Mouse (Mus musculus): Measurements from ENCODE around the gene Sft2d1. TPM values are rescaled to one million over a fixed set of nuclear protein-coding genes. Genes with fewer than 3 reads are reported as not detected.
A peak's percentile ranks its signal among the peaks of the same experiment; 100 is the strongest.

Sft2d1 gene
- polyA plus RNA-seq, 1 experiment from 2014 or later, result 64.6 TPM

DNA sequence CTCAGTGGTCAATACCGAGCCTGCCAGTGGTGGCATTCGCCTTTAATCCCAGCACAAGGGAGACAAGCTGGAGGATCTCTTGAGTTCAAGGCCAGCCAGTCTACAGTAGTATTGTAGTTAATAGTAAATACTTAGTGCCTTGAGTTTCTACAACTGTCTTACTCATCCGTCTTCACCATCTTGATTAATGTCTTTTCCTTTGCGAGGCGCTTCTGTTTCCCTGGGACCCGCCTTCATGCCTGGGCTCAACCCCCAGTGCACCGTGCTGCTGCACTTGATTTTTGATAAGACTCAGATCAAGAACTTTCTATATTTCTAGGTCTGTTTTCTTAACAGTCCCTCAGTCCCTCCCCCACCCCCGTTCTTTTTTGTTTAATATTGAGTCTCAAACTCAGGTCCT, 25.8 kb upstream of the Sft2d1 start:
- peak overlapping the region; percentile 99 for H3K4me2 ChIP-seq (replicated peaks)
- no peaks in the 10 kb centered on the region for H3K9me3 ChIP-seq
- H3K4me1 ChIP-seq, result 0 out of 2 replicates have a peak, but pooled peaks cover 3% of the 10 kb centered on the region
- no peak overlapping the region; the same call in 1 of the 2 replicates for H3K4me3 ChIP-seq
- H3K36me3 ChIP-seq, result peaks cover 3% of the 10 kb centered on the region; the same call in 1 of the 2 replicates
- 38% methylated on average over 8 of the region's 8 CpGs for WGBS
- H3K27ac ChIP-seq, result no peak overlapping the region
- no peak for ATAC-seq (ENCODE audit: insufficient number of reproducible peaks, insufficient read depth, low FRiP score, low TSS enrichment)
- no peak overlapping the region for H3K9ac ChIP-seq
- H3K27me3 ChIP-seq, result no peaks in the 10 kb centered on the region

DNA sequence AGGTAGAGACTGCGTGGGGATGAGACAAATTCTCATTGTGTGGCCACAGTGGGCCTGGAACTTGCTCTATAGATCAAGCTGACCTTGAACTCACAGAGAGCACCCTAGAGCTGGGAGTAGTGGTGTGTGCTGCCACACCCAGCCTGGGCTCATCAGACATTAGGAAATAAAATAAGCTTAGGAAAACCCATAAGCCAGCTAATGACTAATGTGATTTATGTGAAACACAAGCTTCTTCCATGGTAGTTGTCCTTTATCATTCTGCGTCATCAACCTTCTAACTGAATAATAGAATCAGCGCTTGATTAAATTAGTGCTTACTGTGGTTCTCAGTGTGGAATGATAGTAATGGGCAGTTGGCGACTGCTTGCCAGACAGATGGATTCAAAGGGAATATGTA, 23.9 kb upstream of the Sft2d1 start:
- no peak overlapping the region for H3K4me3 ChIP-seq
- no peak for ATAC-seq (ENCODE audit: insufficient number of reproducible peaks, insufficient read depth, low FRiP score, low TSS enrichment)
- H3K9me3 ChIP-seq, result no peaks in the 10 kb centered on the region
- no peak overlapping the region for H3K4me2 ChIP-seq (replicated peaks)
- 85% methylated on average over 4 of the region's 4 CpGs for WGBS
- no peak overlapping the region for H3K27ac ChIP-seq
- H3K4me1 ChIP-seq, result 0 out of 2 replicates have a peak, but pooled peaks cover 3% of the 10 kb centered on the region
- H3K36me3 ChIP-seq, result peaks cover 3% of the 10 kb centered on the region; the same call in 1 of the 2 replicates
- no peak overlapping the region for H3K9ac ChIP-seq
- H3K27me3 ChIP-seq, result no peaks in the 10 kb centered on the region

DNA sequence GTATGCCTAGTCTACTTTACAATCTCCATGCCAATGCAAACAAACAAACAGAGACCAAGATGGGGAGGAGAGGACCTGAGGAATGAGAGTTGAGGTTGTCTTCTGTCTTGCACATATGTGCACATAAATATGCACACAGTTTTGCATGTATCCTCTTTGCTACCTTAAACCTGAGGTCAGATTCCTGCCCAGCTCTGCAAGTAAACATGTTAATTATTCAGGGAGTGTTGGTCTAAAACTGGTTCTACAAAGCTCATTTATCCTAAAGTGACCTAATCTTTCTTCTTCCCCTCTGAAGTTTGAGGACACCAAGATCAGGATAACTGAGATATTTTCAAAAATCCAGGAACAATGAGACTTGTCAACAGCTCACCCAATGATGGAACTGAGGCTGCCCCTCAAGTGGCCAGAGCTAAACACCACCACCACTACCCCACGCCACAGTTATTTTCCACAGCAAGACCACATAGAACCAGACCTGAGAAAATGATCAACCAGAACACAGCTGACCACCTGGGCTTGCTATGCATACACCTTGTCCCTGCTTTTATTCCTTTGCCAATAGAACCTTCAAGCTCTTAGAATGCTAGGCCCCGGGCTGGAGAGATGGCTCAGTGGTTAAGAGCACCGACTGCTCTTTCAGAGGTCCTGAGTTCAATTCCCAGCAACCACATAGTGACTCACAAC, 20.8 kb upstream of the Sft2d1 start:
- no peak overlapping the region for H3K27ac ChIP-seq
- no peak overlapping the region for H3K4me3 ChIP-seq
- H3K9me3 ChIP-seq, result no peaks in the 10 kb centered on the region
- H3K27me3 ChIP-seq, result no peaks in the 10 kb centered on the region
- H3K9ac ChIP-seq, result no peak overlapping the region
- no peaks in the 10 kb centered on the region for H3K4me1 ChIP-seq
- peaks cover 3% of the 10 kb centered on the region; the same call in 1 of the 2 replicates for H3K36me3 ChIP-seq
- WGBS, result 90% methylated on average over 3 of the region's 3 CpGs
- ATAC-seq (ENCODE audit: insufficient number of reproducible peaks, insufficient read depth, low FRiP score, low TSS enrichment), result no peak
- H3K4me2 ChIP-seq (replicated peaks), result no peak overlapping the region

DNA sequence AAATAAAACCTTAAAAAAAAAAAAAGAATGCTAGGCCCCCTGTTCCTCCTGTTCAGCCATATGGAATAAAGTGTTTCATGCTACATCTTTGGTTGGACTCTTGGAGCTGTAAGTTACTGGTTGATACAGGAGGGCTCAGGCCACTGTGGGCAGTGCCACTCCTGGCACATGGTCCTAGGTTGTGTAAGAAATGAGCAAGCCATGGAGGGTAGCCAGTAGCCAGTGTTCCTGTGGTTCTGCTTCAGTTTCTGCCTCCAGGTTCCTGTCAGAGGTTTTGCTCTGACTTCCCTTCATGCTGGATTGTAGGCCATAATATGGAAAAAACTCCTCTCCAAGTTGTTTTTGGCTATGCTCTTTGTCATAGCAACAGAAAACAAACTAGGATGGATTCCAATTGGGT, 20.2 kb upstream of the Sft2d1 start:
- no peak overlapping the region for H3K4me3 ChIP-seq
- H3K9ac ChIP-seq, result no peak overlapping the region
- H3K9me3 ChIP-seq, result no peaks in the 10 kb centered on the region
- no peaks in the 10 kb centered on the region for H3K27me3 ChIP-seq
- peaks cover 3% of the 10 kb centered on the region; the same call in 1 of the 2 replicates for H3K36me3 ChIP-seq
- H3K4me2 ChIP-seq (replicated peaks), result no peak overlapping the region
- no peak for ATAC-seq (ENCODE audit: insufficient number of reproducible peaks, insufficient read depth, low FRiP score, low TSS enrichment)
- H3K27ac ChIP-seq, result no peak overlapping the region
- H3K4me1 ChIP-seq, result no peaks in the 10 kb centered on the region

DNA sequence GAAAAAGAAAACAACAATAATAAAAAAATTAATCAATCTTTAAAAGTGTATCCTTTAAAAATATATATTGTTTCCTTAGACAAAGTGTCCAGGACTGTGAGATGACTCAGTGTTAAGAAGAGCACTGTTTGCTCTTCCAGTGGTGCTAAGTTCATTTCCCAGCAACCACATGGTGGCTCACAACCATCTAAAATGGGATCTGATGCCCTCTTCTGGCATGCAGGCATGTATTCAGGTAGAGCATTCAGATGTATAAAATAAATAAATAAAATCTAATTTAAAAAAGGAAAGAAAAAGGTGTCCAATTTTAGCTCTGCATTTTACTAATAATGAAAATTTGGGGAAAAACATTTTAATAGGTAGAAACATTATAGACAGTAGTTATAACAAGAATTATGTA, 15.1 kb upstream of the Sft2d1 start:
- Histone ChIP-seq H3K27me3 (no peaks in the 10 kb centered on the region), H3K27ac (no peak overlapping the region), H3K4me1 (no peaks in the 10 kb centered on the region), H3K9ac (no peak overlapping the region), H3K9me3 (no peaks in the 10 kb centered on the region), H3K36me3 (no peaks in the 10 kb centered on the region), H3K4me3 (no peak overlapping the region), H3K4me2 (replicated peaks) (no peak overlapping the region)
- ATAC-seq (ENCODE audit: insufficient number of reproducible peaks, insufficient read depth, low FRiP score, low TSS enrichment), result no peak

DNA sequence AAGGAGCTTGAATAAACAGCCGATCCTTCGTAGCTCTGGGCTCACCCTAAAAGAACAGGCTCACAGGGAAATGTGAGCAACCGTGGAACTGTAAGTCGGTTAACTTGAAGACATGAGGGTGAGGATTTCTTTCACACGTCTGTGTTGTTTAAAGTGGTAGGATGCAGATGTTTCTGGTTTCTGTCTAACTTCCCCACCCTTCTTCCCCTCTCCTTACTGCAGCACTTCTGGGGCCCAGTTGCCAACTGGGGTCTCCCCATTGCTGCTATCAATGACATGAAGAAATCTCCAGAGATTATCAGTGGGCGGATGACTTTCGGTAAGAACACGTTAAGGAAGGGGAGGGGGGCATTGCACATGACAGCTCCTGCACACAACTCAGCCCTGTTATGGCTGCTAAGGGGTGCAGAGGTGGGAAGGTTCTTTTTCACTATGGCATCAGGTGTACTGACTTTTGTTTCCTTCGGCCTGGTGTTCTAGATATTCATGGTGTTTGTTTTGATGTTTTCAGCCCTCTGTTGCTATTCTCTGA, 14.5 kb upstream of the Sft2d1 start:
- Histone ChIP-seq H3K27ac (no peak overlapping the region), H3K4me2 (replicated peaks) (no peak overlapping the region), H3K9me3 (no peaks in the 10 kb centered on the region), H3K27me3 (no peaks in the 10 kb centered on the region), H3K4me3 (no peak overlapping the region), H3K36me3 (no peaks in the 10 kb centered on the region), H3K9ac (no peak overlapping the region), H3K4me1 (no peaks in the 10 kb centered on the region)
- WGBS, result 79% methylated on average over 9 of the region's 9 CpGs
- no peak for ATAC-seq (ENCODE audit: insufficient number of reproducible peaks, insufficient read depth, low FRiP score, low TSS enrichment)

DNA sequence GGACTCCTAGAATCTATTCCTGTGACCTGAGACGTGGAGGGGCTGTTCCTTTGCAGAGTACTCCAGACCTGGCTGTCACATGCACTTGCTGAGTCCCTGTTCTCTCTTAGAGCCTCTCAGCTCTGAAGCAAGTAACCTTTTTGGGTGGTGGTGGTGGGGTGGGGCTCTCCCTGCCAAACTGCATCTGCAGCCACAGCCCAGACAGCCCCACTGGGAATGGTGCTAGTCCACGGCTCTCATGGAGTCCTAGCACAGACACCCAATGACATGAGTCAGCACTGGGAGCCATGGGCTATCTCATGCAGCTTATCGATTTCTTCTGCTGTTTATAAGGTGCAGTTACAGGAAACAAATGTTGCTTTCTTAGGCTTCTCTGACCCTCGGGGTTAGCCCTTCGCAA, 13.2 kb upstream of the Sft2d1 start:
- 84% methylated on average over 5 of the region's 5 CpGs for WGBS
- H3K9ac ChIP-seq, result no peak overlapping the region
- H3K27me3 ChIP-seq, result no peaks in the 10 kb centered on the region
- H3K4me2 ChIP-seq (replicated peaks), result no peak overlapping the region
- no peaks in the 10 kb centered on the region for H3K36me3 ChIP-seq
- H3K9me3 ChIP-seq, result no peaks in the 10 kb centered on the region
- H3K4me3 ChIP-seq, result no peak overlapping the region
- H3K4me1 ChIP-seq, result no peaks in the 10 kb centered on the region
- H3K27ac ChIP-seq, result no peak overlapping the region
- ATAC-seq (ENCODE audit: insufficient number of reproducible peaks, insufficient read depth, low FRiP score, low TSS enrichment), result no peak

DNA sequence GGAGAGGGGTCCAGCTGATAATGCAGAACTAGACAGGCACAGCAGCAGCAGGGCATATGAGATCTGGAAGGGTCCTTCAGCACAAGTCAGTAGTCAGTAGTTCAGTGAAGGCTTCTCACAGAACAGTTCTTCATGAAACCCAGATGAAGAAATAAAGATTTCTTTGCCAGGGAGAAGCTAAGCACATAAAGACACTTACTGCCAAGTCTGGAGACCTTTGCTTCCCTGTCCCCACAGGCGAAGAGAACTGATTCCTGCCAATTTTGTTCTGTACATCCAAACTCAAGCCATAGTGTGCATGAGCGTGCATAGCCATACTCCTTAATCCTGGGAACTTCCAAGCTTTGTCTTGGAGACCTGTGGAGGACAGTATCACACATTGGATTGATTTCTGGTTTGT, 12.6 kb upstream of the Sft2d1 start:
- WGBS, result 92% methylated on average over 2 of the region's 2 CpGs
- Histone ChIP-seq H3K27ac (no peak overlapping the region), H3K4me3 (no peak overlapping the region), H3K4me1 (no peaks in the 10 kb centered on the region), H3K36me3 (no peaks in the 10 kb centered on the region), H3K27me3 (no peaks in the 10 kb centered on the region), H3K9me3 (no peaks in the 10 kb centered on the region), H3K9ac (no peak overlapping the region), H3K4me2 (replicated peaks) (no peak overlapping the region)
- no peak for ATAC-seq (ENCODE audit: insufficient number of reproducible peaks, insufficient read depth, low FRiP score, low TSS enrichment)

DNA sequence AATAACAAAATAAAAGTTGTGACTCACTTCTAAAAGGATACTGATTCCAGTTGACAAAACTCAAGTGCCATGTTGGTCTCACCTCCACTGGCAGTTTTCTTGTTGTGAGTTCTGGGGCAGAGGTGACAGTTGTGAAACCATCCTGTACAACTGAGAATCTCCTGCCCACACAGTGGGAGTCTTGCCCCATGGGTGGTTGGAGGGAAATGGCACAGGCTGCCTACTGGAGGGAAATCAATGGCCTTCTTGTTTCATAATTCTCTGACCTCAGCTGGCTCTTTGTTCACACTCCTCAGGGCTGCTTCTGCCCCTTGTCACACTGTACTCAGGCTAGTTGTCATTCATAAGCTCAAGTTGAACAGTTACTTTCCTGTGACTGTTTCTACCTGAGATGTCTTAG, 11.4 kb upstream of the Sft2d1 start:
- H3K9me3 ChIP-seq, result no peaks in the 10 kb centered on the region

DNA sequence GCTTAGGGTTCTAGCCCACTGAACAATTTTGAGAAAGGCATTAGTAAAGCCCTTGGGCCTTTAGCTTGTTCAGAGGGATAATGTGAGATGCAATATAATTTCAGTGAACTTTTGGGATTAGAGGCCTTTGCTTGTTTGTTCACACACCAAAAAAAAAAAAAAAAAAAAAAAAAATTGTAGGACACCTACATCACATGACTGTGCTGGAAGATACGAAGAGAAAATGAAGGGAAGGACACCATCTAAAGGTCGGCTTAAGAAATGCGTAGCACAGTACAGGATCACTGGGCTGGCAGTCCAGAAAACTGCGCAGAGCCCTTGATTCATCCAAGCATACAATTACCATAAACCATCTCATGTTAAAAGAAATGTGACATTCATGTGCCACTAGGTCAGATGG, 9.4 kb upstream of the Sft2d1 start:
- ATAC-seq (ENCODE audit: insufficient number of reproducible peaks, insufficient read depth, low FRiP score, low TSS enrichment), result no peak
- Histone ChIP-seq H3K27me3 (no peaks in the 10 kb centered on the region), H3K4me3 (no peak overlapping the region), H3K36me3 (no peaks in the 10 kb centered on the region), H3K4me1 (no peaks in the 10 kb centered on the region), H3K4me2 (replicated peaks) (no peak overlapping the region), H3K9ac (no peak overlapping the region), H3K27ac (no peak overlapping the region), H3K9me3 (no peaks in the 10 kb centered on the region)
- 74% methylated on average over 4 of the region's 4 CpGs for WGBS

More for the DNA sequence above, 11.4 kb upstream of the Sft2d1 start:
- H3K4me3 ChIP-seq, result no peak overlapping the region
- H3K27me3 ChIP-seq, result no peaks in the 10 kb centered on the region
- H3K27ac ChIP-seq, result no peak overlapping the region
- H3K36me3 ChIP-seq, result no peaks in the 10 kb centered on the region
- no peak overlapping the region for H3K9ac ChIP-seq
- H3K4me1 ChIP-seq, result no peaks in the 10 kb centered on the region
- no peak overlapping the region for H3K4me2 ChIP-seq (replicated peaks)
- no peak for ATAC-seq (ENCODE audit: insufficient number of reproducible peaks, insufficient read depth, low FRiP score, low TSS enrichment)

DNA sequence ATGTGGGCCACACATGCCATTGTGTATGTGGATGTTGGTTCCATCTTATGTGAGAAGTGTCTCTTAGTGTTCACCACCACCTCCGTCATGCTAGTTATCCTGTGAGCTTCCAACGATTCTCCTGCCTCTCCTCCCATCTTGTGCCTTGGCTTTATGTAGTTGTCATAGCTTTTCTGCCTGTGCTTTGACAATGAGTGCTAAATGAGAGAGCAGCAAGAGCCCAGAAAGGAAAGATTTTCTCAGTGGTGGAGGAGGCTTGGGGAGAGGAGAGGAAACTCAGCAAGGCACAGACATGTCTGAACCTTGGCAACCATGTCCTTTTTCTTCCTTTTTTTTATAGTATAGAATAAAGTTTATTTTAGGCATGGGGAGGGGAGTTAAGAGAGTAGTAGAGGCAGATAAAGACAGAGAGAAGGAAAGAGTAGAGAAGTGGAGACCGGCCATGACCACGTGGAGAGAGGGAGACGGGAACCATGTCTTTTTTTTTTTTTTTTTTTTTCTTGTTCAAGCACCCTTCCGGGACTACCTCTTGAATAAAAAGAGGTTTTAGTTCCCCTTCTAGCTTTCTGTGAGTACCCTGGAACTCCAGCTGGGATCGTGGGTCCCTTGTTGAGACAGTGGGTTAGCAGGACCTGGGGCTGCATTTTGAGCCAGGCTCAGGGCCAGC, 8.0 kb upstream of the Sft2d1 start:
- H3K9ac ChIP-seq, result no peak overlapping the region
- no peaks in the 10 kb centered on the region for H3K9me3 ChIP-seq
- H3K27me3 ChIP-seq, result no peaks in the 10 kb centered on the region
- no peak for ATAC-seq (ENCODE audit: insufficient number of reproducible peaks, insufficient read depth, low FRiP score, low TSS enrichment)
- no peaks in the 10 kb centered on the region for H3K36me3 ChIP-seq
- H3K4me1 ChIP-seq, result no peaks in the 10 kb centered on the region
- no peak overlapping the region for H3K27ac ChIP-seq
- no peak overlapping the region for H3K4me2 ChIP-seq (replicated peaks)
- WGBS, result 80% methylated on average over 7 of the region's 7 CpGs
- no peak overlapping the region for H3K4me3 ChIP-seq

DNA sequence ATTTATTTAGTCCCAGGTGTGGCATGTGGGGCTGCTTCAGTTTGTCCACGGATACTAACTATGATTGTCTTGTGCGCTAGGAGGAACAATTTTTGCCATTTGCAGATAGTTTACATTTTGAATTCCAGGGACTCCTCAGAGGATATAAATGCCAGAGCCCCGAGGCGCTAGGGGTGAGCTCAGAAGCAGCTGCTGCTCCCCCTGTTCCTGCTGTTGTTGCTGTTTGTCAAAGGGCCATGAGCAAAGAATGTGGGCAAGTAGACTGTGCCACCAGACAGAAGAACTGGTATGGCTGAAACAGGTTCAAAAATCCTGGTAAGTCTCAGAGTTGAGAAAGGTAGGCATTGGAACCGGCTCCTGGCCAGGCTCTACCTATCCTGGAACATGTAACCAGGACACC, 7.2 kb upstream of the Sft2d1 start:
- Histone ChIP-seq H3K27me3 (no peaks in the 10 kb centered on the region), H3K27ac (no peak overlapping the region), H3K4me2 (replicated peaks) (no peak overlapping the region), H3K9me3 (no peaks in the 10 kb centered on the region), H3K4me1 (no peaks in the 10 kb centered on the region), H3K4me3 (no peak overlapping the region), H3K36me3 (no peaks in the 10 kb centered on the region), H3K9ac (no peak overlapping the region)
- no peak for ATAC-seq (ENCODE audit: insufficient number of reproducible peaks, insufficient read depth, low FRiP score, low TSS enrichment)
- 49% methylated on average over 5 of the region's 5 CpGs for WGBS

Measured in embryonic facial prominence, embryonic 12.5 days (tissue).